Mouse (Mus musculus): ENCODE results near the gene Lhcgr.
"Not testable (repeated sequence)": the region's sequence is repeated elsewhere in the genome, so short reads cannot be mapped to it uniquely, and the experiment has no call there.

Gene Lhcgr

GRCm38 (mm10) chr17:88791440-88792152, at the start of gene Lhcgr:
Gene Lhcgr (minus strand): TSS chr17:88791990.
- no peak for DNase-seq

GRCm38 (mm10) chr17:88817601-88818000, 25.8 kb upstream of the Lhcgr start:
- DNase-seq = no peak

GRCm38 (mm10) chr17:88812943-88813342, 21.2 kb upstream of the Lhcgr start:
- DNase-seq = not testable (repeated sequence)

GRCm38 (mm10) chr17:88810807-88811206, 19.0 kb upstream of the Lhcgr start:
- no peak for DNase-seq

DNA sequence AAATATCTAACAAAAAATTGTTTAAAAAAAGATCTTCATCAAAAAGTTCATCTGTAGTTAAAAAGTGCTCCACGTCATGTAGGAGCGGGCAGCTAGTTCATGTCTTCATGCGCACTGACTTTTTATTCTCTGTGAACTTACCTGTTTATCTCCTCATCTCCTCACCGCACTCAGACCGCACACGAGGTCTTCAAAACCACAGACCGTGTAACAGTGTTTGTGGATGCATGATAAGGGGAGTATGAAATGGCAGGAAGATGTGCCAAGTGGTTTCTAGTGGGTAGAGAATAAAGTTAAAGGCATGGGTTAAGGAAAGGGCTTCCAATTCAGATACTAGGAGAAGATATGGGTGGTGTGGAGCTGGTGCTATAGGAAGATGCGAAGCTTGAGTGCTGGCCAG, 14.6 kb upstream of the Lhcgr start:
- no peak for DNase-seq

GRCm38 (mm10) chr17:88803441-88803840, 11.7 kb upstream of the Lhcgr start:
- DNase-seq = no peak

DNA sequence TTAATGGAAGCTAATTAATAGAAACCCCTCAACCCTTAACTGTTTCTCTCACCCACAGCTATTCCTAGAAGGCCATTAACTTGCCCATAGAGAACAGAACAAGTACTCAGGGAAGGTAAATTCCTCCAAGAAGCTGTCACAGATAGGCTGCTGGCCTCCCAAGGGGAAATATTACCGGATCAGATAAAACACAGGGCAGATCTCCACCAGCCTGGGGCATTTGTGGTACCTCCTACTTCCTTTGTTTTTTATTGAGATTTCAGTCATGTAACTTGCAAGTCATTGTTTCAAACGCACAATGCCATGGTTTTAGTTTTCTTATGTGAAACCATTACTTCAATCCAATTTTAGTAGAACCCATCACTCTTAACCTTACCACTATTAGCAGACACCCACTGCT, 1.1 kb downstream of the Lhcgr start:
- DNase-seq = no peak

DNA sequence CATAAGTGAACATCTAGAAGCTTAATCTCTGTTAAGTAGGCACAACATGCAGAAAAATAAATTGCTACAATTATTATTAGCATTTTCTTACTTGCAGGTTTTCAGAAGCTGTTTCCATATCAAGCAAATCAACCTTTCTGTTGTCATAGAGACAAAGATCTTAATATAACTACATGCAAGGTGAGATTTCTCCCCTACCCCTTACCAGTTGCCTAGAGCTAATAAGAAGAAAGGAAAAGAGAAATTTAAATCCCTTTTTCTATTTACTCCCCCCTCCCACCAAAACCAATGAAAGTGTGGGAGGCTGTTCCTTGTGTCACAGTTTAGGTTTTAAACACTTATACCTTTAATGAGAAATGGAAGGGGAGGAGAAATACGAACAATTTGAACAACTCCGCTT, 3.4 kb downstream of the Lhcgr start:
- no peak for DNase-seq

DNA sequence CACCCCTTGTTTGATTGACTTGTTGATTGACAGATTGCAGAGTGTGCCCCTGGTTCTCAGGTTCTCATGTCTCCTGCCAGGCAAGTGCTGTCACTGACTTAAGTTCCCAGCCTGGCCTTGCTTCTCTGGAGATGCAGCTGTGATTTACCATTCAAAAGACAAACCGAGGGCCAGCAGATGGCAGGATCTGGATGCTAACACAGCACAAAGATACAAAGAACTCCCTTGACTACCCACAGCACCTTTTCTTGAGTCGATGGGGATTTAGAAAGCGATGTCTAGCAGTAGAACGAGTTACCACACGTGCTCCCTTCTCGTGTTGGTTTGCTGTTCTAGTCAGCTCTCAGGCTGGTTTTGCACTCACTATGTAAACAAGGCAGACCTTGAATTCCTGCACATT, 4.9 kb downstream of the Lhcgr start:
- no peak for DNase-seq

DNA sequence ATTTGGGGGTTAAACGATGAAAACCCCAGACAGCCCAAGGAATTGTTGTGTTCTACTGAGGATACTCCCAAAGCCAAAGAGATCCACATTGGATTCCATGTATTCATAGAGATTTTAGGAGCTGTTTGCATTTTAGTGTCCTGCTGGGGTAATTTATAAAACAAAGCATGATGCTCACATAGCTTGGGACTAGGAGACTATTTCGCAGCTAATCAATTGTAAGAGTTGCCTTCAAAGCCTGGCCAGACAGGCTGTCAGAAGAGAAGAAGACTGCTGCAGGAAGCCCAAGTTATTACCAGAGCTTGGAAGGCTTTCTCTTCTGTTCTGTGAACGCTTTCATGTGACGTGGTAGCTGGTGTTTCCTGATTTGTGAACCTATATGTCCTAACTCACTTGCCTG, 5.4 kb downstream of the Lhcgr start:
- no peak for DNase-seq

GRCm38 (mm10) chr17:88779148-88779547, 12.6 kb downstream of the Lhcgr start:
- no peak for DNase-seq

GRCm38 (mm10) chr17:88774103-88774526, 17.7 kb downstream of the Lhcgr start:
- no peak for DNase-seq

- no peak for DNase-seq
These were observed 21.7 kb downstream of the Lhcgr start for GRCm38 (mm10) chr17:88770081-88770480.

DNA sequence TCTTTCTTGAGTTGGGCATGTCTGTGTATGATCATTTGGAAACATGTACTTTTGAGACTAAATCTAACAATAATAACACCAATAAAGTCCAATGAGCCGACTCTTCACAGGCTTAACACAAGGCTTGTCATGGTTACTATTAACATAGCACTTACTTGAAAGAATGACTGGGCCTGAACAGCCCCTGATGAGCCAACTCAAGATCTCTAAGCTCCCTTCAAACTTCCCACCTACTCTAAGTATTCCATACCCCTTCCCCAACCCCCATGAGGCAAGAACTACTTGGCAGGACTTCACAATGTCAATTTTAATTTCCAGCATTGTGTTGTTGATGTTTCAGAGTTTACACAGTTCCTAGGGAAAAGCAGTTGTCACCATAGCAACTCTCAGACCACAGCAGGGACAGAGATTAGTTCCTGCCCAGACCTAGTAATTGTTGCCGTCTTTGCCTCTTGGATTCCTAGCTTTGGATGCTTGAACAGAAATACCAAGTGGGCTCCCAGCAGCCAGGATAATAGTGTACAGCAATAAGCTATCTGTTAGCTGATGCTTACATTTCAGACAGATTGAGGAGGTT, 22.4 kb downstream of the Lhcgr start:
- no peak for DNase-seq

DNA sequence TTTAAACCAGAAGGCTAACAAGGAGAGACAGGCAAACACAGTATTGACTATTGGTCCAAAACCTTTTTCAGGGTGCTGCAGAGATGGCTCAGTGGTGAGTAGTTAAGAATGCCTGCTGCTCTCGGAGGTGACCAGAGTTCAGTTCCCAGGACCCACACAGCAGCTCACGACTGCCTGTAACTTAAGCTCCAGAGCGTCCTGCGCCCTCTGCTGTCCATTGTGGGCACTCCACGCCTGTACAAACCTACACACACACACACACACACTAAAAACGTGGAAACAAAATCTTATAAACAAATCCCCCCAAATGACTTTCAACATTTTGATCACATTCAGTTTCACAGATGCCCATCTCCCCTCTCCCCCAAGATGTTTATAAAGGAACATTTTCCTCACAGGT, 24.9 kb downstream of the Lhcgr start:
- no peak for DNase-seq

DNA sequence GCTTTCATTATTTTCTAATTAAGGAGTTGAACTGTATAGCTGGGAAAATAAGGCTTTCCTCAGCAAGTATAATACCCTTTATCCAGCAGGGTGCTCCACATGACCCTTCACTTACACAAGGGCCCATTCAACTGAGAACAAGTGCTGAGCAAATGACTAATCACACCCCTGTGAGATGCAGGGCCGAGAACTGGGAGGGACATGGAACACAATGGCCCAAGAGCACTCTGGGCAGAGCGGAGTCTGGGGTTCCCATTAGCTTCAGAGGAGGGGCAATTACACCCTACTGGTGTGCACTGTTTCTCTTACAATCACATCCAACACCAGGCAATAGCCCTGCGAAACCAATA, 27.7 kb downstream of the Lhcgr start:
- DNase-seq = no peak

GRCm38 (mm10) chr17:88763396-88764135, 28.2 kb downstream of the Lhcgr start:
- no peak for DNase-seq

GRCm38 (mm10) chr17:88758003-88758437, 33.8 kb downstream of the Lhcgr start:
- no peak for DNase-seq

GRCm38 (mm10) chr17:88755776-88756175, 36.0 kb downstream of the Lhcgr start:
- no peak for DNase-seq

DNA sequence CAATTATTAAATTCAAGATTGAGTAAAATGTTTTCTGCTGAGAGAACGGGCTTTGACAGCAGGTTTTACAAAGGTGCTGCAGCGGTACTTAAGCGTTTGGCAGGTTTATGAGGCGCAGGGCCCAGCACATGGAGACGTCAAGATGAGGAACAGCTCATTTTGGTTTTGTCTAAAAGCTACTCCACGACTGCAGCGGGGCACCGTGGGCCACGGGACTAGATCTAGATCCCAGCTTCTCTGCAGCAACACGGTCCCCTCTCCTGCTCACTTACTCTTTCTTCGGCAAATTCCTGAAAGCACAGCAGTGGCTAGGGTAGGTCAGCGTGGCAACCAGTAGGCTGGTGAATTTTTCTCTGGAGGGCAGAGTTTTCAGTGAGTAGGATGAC, 38.3 kb downstream of the Lhcgr start:
- no peak for DNase-seq

DNA sequence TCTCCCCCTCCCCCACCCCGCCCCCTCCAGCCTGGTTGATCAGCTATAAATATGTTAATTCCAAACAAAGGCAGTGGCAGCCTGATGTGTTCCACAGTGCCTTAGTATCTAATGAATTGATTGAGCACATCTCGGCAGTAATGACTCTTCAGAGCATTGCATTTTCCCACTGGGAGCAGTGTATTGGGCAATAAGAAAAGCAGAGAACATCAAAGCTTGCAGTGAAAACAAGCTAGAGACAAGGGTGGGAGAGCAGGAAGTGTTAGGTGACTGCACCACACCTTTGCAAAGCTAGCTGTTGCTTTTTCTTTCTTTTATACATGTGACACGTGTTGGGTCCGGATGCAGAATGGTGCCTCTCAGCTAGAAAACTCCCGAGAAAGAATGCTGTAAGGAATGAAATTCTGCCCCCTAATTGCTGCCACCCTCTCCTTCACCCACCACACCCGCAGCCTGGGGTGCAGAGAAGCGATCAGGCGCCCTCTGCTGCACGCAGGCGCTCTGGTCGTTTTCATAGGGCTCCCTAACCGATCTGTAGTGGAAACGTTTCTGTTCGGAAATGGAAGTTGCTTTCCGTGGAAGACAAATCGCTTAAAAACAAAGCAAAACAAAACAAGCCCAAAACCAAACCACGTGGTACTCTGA, 38.8 kb downstream of the Lhcgr start:
- DNase-seq = no peak

DNA sequence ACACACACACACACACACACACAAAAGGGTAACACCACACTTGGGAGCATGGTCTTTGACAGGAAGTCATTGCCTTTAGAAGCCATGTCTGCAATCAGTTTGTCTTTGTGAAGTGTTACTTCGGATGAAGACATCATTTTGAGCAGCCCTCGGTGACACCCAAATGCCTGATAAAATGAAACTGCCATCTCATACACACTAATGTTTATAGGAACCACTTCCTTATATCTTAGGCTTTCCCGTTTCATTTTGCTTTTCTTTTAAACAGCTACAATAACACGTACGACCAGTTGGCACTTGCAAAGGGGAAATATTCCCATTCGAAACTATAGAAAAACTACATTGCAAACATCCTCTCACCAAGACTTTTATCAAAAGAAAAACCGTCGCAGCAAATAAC, 42.1 kb downstream of the Lhcgr start:
- DNase-seq = no peak

- no peak for DNase-seq
These were observed 85.5 kb downstream of the Lhcgr start for GRCm38 (mm10) chr17:88706231-88706649.

DNA sequence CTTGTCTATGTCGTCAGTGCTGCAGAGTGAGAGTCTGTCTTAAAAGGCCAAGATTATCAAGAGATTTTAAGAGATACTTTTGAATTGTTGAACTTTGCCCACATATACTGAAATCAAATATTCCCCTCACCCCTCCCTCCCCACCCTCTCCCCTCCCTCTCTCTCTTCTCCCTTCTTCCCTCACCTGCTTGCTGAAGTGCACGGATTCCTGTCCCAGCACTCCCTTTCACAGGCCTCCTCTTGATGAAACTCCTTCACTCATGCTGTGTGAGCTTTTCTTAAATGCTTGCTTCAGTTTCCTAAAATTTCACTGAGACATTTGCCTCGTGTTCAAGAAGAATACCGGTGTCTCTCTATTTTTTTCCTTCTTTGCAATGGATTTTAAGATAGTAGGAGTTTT, 88.7 kb downstream of the Lhcgr start:
- no peak for DNase-seq
